Mouse (Mus musculus): Measurements from ENCODE around the gene Pkd2l1.
"Not testable (repeated sequence)": the region's sequence is repeated elsewhere in the genome, so short reads cannot be mapped to it uniquely, and the experiment has no call there.

Gene Pkd2l1

DNA sequence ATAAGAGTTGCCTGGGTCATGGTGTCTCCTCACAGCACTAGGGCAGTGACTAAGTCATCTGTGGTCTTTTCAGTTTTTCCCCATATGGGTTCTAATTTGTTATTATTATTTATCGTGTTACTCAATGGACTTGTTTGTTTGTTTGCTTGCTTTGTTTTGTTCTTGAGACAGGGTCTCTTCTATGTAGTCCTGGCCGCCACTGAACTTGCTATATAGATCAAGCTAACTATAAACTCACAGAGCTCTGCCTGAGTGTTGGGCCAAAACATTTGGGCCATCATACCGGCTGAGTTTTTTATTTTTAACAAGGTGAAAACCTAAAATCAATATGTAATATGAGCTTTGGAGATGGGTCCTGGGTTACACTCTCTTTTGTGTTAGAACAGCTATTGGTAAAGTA is 32.9 kb downstream of the Pkd2l1 start:
- no peak for DNase-seq (ENCODE audit: low spot score in 2 of 2)

DNA sequence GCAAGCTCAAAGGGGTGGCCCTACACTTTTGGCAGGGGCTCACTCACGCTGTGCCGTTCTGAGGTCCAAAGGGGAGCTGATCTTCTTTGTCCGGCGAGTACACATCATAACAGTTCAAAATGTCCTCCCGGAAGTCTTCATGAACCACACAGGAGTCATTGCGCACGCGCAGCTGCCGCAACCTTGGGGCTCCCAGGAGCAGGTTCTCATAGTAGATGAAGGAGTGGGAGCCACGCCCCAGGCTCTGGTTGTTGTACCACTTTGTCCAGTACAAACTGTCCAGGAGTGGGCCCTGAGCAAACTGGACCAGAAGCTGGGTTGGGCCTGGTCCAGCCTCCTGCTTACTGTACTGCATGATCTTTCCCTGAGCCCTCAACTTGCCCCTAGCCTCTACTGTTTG is 35.2 kb downstream of the Pkd2l1 start:
- DNase-seq (ENCODE audit: low spot score in 2 of 2) = no peak

DNA sequence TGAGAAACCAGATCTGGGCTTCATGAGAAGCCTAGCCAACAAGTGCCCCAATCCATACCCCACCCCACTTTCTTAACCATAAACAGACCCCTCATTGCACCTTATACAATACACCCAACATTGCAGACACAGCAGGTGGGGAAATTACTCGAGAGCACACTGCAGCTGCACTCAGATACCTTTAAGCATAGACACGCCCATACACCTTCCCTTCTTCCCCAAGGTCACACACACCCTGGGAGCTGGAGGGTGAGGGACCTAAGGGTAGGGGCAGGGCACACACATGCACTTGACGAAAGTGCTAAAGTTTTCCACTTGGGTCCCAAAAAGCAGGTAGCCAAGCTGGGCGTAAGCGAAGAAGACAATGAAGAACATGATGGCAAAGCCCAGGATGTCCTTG is 38.5 kb downstream of the Pkd2l1 start:
- no peak for DNase-seq (ENCODE audit: low spot score in 2 of 2)

DNA sequence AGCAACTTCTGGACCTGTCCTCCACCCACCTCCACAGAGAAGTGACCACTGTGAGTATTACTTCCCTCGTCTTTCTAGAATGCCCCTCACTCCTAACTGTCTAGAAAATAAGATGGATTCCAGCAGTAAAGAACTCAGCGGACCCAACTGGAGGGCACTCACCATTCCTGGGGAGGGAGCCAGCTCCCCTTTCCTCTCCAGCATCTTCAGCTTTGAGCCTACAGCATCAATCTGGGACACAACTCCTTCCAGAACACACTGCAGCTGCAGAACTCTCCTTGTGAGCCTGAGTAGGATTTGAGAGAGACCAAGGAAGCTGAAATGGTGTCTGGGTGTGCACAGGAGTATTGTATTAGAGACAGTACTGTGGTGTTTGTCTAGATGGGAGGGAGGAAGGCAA is 43.3 kb downstream of the Pkd2l1 start:
- DNase-seq (ENCODE audit: low spot score in 2 of 2) = no peak

DNA sequence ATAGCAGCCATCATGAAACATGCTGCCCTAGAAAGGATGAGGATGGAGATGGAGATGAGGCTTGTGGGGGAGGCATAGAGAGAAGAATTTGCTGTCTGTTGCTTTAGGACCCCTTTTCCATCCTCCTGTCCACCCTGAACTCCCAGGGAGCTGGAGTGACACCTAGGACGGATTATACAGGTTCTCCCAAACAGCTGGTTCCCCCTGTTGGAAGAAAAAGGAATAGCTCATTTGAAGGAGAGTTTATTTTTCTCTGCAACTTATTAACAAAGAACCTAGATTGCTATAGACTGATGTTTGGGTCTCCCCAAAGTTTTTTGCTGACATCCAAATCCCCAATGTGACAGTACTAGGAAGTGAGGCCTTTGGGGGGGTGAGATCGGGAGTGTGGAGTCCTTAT is 43.9 kb downstream of the Pkd2l1 start:
- DNase-seq (ENCODE audit: low spot score in 2 of 2) = no peak

DNA sequence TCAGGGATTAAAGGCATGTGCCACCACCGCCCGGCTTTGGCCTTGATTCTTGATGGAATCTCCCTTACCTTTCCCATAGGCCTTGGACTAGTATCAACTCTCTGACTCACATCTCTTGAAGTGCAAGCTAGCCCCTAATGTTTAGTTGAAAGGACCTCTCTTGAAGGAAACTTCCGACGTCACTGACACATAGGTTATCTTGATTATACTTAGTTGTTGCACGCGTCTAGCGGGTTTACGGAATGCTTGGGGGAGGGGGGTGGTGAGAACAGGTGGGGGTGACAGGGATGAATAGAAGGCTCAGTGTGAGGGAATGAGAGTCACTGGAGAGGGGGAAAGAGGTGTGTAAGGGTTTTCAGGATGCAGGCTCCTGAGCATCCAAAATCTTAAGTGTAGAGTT is 45.3 kb downstream of the Pkd2l1 start:
- DNase-seq (ENCODE audit: low spot score in 2 of 2) = no peak

DNA sequence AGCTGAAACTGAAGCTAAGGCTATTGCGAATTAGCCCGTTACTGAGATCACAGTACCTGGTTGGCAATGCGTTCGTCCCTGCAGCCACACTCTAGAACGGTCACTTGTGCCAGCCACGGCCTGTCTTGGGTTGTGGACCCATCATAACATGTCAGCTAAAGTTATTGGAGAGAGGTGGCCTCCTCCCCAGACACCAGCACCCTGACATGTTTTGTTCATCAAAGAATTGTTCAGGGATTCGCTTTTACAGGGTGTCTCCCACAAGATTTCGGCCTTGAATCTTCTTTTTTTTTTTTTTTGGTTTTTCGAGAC is 45.7 kb downstream of the Pkd2l1 start:
- DNase-seq (ENCODE audit: low spot score in 2 of 2) = no peak

DNA sequence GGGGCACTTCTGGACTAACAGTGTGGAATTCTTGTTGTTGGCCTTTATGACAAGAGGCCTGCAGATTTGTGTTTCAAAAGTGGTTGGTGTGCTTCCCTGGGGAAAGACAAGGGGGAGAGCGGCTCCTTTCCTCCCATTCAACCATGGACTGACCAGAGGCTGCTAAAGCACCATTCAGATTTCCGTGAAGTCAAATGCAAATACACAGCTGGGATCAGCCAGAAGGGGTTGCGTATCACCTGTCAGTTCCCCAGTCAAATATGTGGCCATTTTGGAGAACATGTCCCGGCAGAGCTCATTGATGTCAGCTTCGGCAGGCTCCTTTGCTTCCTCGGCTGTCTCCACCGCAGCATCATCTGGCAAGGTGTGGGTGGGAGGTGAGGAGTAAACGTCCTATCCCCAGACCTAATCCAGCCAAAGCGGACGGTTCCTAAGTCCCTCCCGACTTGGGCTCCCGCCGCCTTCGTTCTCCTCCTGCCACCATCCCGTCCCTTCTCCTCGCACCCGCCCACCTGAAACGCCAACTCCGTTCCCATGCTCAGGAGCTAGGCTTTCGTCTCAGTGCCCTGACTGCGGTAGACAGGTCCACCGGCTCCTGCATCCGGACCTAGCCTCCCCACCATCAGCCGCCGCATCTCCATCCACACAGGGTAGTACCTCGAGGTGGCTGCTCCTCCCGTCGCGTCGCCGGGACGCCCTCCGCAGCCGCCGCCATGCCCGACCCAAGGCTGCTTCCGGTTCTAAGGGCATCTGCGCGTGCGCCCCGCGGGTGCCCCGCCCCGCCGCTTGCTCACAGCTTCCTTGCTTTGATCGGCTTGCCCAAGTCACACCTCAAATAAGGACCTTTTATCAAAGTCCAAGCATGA is 46.3 kb downstream of the Pkd2l1 start, which contains the start of gene Bloc1s2:
Gene Bloc1s2, minus strand, starts transcription at position 745 of the 866 bp plus-strand sequence.
- DNase-seq (ENCODE audit: low spot score in 2 of 2) = peak; percentile 81 to 85

DNA sequence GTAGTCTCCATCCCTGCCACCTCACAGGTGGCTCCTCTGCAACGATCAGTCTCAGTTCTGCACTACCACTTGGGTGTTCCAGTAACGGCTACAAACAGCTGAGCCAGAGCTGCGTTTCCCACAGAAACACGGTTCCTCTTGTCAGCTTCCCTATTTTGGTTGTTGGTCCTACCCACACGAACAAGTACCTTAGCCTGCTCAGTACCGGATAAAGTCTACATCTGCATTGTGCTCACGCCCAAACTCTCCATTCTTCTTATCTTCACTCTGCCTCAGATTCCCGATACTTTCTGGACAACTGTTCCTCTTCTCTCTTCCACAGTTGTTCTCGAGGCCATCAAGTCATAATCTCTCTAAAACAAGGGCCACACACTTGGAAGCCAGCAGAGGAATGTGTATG is 47.9 kb downstream of the Pkd2l1 start:
- no peak for DNase-seq (ENCODE audit: low spot score in 2 of 2)

DNA sequence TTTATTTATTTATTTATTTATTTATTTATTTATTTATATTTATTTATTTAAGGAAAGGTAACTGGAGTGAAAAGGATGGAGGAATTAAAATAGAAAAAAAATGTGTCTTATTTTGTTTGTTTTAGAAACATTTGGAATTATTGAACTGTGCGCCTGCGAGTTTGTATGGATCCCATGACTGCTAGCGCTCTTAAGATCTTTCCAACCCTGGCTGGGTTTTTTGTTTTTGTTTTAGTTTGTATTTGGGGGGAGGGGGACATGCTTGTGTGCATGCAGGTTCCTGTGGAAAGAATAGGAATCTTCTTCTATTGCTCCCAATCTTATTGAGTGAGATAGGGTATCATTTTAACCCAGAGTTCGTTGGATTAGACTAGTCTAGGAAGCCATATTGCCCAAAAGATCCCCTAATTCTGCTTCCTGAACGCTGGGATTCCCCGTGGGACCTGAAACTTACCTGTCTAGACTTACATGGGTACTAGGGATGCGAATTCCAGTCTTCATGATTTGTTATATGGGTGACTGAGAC is 56.2 kb downstream of the Pkd2l1 start:
- no peak for DNase-seq (ENCODE audit: low spot score in 2 of 2)

DNA sequence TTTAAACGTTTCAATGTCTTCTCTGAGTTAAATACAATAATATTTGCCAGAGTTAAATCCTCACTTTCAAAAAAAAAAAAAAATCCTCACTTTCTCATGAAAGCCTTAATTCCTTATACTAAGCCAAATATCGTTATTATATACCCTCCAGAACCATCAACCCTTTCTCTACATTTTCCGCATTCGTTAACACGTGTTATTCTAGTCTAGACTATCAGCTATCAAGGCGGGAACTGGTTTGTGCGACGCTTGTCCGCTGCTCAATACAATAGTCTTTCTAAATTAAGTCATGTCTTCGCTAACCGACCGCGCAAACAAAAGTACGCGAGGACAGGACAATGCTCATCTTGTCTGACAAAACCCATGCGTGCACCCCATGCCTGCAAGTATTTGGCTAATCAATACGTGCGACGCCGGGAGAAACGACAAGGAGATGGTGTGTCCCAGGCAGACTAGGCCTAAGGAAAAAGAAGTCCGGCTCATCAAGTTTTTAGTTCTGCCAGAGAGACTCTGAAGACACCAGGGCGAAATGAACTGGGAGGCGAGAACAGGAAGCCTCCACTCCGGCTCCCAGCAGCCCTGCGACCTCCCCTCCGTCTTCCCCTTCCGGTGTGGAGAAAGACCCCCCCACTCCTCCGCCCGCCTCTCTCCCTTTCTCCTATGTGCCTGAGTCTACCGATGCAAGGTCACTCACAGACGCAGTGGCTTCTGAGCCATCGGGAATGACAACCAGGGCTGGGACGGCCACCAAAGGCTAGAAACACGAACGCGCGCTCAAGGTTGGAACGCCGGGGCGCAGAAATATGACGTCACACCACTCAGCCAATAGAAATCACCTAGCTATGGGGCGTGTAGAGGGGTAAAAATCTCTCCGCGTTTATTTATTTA is 56.9 kb downstream of the Pkd2l1 start, which contains the start of gene Cwf19l1:
Gene Cwf19l1, minus strand, starts transcription at position 805 of the 888 bp plus-strand sequence.
- DNase-seq (ENCODE audit: low spot score in 2 of 2) = peak; percentile 77 to 88

DNA sequence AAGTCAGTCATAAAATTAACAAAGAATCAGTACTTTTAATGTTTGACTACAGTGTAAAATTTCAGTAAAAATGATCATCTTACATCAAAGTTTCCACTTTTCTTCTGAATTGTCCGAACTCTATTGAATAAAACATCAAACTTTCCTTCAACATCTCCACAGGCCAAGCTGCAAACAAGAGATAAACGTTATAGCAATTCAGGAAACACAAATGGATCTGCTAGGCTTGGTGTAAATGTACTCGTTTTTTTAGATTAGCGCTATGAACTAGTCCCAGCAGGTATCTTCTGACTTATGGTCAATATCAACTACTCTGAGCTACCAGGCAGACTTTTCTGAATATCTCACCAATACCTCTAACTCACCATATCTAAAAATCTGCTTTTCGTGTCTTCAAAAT is 59.3 kb downstream of the Pkd2l1 start:
- DNase-seq (ENCODE audit: low spot score in 2 of 2) = no peak

DNA sequence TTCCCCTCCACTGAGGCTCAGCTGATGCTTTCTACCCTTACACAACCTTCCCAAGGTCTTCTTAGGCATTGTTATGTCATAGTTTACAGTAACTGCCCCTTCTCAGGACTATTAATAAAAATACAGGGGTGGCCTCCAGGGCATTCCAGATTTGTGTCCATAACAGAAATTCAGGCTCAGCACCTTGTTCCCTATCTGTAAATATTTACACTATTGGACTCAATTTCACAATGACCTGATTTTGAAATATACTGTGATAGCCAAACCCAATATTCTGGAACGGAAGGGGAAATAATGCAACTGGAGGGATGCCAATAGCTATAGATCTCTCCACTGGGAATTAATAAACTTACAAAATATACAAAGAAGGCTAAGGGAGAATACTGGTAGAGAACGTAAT is 63.7 kb downstream of the Pkd2l1 start:
- no peak for DNase-seq (ENCODE audit: low spot score in 2 of 2)

DNA sequence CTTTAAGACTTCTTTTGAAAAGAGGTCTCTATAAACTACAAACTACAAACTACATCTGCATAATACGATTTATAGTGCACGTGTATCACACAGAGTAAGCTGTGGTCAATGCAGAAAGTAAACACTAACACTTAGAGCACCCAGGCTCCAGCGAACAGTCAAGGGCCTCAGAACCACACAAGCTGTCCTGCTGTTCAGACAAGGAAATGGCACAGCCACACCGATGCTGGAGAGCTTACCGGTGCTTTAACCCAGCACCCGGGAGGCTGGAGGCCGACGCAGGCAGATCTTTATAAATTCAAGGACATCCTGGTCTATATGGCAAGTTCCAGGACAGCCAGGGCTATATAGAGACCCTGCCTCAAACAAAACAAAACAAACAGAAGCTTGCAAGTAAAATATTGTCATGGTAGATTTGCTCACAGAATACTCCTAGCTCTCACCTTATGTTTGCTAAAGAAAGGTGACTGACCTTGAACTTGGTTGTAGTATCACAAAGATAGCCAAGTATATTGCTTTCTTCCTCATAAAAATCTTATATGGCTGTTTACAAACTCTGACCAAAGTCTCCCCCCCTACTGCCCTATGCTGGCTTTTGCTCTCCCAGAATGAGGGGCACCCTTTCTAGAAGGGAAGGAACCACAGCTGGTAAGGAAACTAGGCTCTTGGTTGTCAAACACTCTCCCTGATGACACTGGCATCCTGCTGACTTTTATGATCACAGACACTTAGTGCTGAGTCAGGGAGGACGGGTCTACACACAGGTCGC is 64.3 kb downstream of the Pkd2l1 start:
- no peak for DNase-seq (ENCODE audit: low spot score in 2 of 2)

DNA sequence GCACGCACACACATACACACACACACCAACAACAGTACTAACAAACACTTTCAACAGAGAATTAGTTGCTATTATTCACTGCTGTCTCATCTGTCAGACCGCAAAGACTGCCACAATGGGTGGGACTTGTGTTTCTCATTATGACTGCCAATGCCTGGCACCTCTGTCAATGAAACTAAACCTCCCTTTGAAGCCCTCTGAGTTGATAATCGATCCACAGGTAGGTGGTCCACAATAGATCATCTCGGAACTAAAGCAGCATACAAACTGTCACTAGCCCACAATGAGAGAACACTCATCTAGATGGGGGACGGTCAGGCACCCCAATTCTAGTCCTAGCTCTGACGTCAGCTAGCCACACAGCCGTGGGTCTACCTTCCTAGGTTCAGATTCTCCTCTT is 71.1 kb downstream of the Pkd2l1 start:
- no peak for DNase-seq (ENCODE audit: low spot score in 2 of 2)

DNA sequence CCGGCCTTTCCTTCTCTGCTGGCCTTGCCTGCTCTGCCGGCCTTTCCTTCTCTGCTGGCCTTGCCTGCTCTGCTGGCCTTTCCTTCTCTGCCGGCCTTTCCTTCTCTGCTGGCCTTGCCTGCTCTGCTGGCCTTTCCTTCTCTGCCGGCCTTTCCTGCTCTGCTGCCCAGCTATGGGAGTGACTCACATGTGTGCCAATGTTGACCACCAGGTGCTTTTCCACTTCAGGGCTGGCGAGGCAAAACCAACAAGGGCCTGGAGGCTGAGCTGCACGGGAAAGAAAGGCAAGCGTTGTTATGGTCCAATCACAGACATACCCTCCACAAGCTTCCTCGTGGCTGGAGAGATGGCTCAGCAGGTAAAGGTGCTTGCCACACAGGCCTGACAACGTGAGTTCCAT is 71.6 kb downstream of the Pkd2l1 start:
- not testable (repeated sequence) for DNase-seq (ENCODE audit: low spot score in 2 of 2)

DNA sequence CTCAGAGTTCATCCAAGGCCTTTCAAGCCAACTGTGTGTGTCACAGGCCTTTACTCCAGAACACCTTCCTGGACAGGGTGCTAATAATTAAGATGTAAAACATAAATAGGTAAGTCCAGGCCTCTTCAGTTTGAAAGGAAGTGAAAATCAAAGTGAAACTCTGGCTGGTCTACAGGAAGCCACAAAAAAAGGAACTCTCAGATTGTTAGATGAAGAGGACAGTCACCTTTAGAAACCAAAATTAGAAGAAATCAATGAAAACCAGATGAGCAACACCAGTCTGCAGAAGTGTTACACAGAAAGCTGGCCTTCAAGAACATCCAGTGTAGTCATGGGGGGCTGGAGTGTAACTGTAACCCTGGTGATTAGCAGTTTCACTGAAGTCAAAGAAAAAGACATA is 74.4 kb downstream of the Pkd2l1 start:
- no peak for DNase-seq (ENCODE audit: low spot score in 2 of 2)

DNA sequence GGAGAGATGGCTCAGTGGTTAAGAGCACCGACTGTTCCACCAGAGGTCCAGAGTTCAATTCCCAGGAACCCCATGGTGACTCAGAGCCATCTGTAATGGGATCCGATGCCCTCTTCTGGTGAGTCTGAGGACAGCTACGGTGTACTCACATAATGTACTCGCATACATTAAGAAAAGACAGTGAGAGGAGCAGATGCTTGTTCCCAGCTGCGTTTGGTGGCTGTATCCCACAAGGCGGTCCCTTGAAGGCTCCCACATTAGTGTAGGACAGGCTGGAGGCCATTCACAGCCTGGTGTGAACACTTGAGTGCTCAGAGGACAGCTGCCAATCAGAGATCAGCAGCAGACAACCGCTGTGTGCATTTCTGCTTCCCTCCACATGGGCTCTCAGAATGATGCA is 80.5 kb downstream of the Pkd2l1 start:
- no peak for DNase-seq (ENCODE audit: low spot score in 2 of 2)

DNA sequence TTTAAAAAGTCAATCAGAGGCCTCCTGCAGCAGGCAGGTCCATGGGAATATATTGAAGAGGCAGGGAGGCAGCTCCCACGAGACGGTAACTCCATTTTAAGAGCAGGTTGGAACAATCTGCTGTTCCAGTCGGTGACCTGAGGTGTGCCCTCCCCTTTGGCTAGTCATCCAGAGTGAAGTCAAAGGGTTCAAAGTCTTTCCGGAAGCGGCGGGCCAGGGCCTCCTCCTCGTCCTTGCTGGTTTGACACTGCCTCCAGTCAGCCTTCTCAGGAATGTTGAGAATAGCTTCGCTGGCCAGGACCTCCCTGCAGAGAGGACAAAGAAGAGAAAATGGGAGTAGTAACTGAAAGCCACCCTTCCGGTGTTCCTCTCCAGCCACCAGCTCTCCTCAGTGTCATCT is 81.9 kb downstream of the Pkd2l1 start:
- no peak for DNase-seq (ENCODE audit: low spot score in 2 of 2)

DNA sequence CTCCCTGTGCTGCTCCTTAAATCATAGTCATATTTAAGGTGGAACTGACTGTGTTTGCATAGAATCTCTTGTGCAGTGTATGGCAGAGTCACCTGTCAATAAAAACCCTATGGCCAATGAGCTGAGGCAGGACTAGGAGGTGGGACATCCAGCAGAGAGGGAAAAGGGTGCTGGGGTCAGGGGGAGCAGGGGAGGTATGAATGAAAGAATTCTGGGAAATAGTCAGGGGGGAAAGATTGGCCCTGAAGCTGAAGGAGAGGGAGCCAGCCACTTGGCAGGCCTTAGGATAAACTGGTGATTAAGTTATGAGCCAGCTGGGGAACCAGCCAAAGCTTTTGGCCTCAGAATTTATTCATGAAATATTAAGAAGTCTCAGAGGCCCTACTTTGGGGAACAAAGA is 83.2 kb downstream of the Pkd2l1 start:
- DNase-seq (ENCODE audit: low spot score in 2 of 2) = no peak

DNA sequence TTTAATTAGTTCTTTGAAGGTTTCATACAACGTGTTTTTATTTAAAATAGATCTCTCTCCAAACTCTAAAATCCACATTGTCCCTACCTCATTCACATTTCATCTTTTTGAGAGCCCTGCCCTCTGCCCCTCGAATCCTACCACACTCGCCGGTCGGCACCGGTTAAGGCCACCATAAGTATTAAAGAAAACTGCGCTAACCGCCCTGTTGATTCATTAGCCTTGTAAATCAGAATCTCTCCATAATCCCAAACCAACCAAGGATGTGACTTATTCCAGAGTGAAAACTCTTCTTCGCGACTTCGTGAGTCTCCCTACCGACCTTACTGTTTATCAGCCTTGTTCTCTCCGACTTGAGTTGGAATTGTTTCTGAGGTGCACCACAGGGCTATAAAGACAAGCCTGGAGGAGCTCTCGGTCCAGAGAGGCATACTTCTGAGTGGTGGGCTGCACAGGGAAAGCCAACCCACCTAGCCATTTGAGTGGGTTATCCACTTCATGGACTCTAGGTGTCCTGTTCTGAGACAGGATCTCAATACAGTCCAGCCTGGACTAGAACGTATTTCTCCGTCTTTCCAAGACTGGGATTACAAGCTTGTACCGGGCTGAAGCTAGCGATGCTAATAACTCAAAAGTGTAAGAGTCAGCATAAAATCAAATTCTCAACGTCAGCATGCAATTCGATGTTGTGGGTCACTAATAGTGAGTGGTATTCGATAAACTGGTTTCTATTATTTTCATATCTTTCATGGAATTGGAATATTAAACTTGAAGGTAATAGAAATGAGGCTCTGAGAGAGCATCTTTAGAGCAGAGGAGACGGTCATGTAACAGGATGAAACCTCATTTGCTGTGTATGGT is 84.4 kb downstream of the Pkd2l1 start:
- no peak for DNase-seq (ENCODE audit: low spot score in 2 of 2)

Data from urinary bladder, postnatal 4 days (tissue).